Mouse (Mus musculus) kidney, postnatal 14 days (tissue): ENCODE measurements around the gene Diablo.

Experiments used
- DNase-seq: peaks from one replicate; pipeline ENCODE4 v3.0.0; 2022; ENCODE audit warnings: mixed read lengths

Gene Diablo

DNA sequence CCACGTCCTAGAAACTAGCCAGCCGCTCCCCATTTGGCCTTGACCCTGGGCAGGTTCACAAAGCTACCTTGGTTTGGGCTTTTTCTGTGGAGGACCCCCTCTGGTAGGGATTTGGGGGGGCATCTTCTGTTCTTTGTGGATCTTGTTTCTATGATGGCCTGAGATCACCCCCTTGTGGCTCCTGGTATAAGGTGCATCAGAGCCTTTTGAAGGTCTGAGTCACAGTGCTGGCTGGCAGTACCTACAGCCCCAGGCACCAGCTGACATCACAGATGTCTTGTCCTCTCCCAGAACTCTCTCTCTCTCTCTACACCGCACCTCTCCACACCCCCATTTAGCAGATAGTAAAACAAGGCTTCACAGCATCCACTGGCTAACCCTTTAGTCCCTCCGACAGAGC, 24.3 kb downstream of the Diablo start:
- peak; percentile 13 for DNase-seq

DNA sequence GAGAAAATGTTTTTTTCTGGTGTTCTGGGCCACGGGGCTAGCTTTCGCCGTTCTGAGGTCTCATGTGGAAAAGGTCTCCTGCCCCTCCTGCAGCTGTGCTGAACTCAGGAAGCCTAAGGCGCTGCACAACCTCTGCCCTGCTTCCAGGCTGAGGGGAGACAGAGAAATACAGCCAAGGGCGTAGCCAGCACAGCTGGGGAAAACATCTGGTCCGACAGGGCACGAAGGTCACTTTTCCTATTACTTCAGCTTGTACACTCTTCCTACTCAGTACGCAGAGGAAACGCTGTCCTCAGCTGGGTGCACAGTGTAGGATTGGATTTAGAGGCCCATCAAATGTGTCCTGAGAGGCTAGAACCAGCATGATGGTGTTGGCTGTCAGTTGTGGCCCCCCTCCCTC, 34.0 kb downstream of the Diablo start:
- no peak for DNase-seq

GRCm38 (mm10) chr5:123489112-123489785, 34.7 kb downstream of the Diablo start, which contains the start of the genes Lrrc43 and Il31:
Gene Lrrc43 (plus strand): TSS chr5:123489305.
Gene Il31 (minus strand): TSS chr5:123489489.
- no peak for DNase-seq

DNA sequence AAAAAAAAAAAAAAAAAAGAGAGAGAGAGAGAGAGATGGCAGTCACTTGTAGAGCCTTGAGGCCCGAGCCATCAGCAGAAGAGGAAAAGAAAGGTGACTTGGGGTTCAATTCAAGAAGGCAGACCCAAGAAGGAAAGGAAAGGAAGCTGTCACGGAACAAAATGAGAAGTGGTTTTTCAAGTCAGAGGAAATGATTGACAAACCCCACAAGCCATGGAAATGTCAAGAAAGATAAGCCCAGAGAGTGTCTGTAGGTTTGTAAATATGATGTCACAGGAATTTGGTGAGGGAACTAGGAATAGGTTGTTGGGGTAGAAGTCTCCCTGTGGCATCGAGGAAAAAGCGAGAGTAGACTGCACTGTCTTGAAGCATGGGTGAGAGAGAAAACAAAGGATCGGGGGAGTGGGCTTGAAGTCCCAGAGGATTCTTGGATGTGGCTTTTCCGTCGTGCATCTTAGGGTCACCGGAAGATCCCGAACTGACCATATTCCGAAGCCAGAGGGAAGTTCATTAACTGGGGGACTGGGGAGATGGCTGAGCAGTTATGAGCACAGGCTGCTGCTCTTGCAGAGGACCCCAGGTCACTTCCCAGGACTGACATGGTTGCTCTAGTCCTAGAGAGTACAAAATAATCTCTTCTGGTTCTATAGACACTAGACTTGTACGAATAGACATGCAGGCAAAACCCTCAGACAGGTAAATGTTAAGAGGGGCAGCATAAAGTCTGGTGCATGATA, 36.1 kb downstream of the Diablo start:
- no peak for DNase-seq

DNA sequence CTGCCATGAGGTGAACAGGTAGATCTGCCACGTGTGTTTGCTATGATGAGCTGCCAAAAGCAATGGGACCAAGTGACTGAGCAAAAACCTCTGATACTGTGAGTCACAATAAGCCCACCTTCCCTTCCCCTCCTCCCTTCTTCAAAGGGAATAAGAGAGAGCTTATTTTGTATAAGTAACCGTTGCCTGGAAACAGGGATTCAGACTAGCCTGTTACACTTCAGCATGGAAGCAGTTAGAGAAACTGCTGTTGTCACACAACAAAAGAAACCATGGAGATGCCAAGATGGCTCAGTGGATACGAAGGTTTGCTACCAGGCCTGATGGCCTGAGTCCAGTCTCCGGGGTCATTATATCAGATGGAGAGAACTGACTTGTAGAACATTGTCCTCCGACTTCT, 50.2 kb downstream of the Diablo start:
- no peak for DNase-seq

DNA sequence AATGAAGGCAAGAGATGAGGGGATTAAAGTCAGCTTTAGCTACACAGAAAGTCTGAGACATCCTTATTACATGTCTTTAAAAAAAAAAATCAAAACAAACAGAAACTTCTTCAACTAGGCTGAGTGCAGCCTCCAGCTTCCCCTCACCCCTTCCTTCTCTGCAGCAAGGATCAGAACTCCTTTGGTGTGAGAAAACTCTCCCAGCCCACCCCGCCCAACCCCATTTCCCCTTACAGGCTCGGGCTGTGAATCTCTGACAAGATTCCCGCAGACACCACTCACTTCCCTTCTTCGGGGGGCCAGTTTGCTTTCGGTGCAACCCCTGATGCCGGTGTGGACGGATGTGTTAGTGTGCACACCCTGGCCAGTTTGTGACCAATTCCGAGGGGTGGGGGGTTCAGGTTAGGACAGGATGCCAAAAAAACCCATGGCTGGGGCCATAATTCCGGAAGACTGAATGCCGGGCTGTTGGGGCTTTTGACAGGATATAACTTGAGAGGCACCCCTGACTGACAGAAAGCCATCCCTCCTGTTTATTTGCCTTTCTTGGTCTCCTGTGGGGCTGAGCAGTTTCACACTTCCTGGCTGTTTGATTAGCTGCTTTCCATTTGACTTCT, 53.1 kb downstream of the Diablo start:
- DNase-seq: no peak

DNA sequence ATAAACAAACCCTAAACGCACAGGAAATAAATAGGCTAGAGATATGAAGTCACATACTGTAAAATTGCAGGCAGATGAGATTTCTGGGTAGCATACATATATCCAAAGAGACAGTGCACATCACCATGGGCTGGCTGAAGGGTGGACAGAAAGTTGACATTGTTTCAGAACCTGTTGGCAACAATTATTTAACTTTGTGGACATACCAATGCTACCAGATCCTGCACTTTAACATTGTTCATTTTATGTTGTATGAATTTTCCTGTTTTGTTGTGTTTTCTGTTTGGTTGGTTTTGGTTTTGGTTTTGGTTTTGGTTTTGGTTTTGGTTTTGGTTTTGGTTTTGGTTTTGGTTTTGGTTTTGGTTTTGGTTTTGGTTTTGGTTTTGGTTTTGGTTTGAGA, 59.3 kb downstream of the Diablo start:
- no peak for DNase-seq

- DNase-seq: no peak
Measured at GRCm38 (mm10) chr5:123461420-123461819, 62.6 kb downstream of the Diablo start.
